Mouse (Mus musculus): ENCODE measurements at regions not wholly inside any gene's neighbourhood (a gene's known extent, or its start where the extent isn't known, plus 50 kb on each side); places are given as distances from the start of the nearest gene placed in this dataset.

- Histone ChIP-seq H3K27ac (ENCODE audit: low read length) (no peak overlapping the region), H3K4me2 (replicated peaks; ENCODE audit: low read depth, low read length) (no peak overlapping the region), H3K27me3 (ENCODE audit: insufficient read depth, low read length) (no peaks in the 10 kb centered on the region), H3K9me3 (ENCODE audit: low read length) (no peaks in the 10 kb centered on the region), H3K4me3 (ENCODE audit: low read length) (no peak overlapping the region), H3K4me1 (ENCODE audit: insufficient read depth, low read length) (no peaks in the 10 kb centered on the region), H3K9ac (replicated peaks; ENCODE audit: low read length) (no peak overlapping the region), H3K36me3 (ENCODE audit: insufficient read depth, low read length) (no peaks in the 10 kb centered on the region)
- 61% methylated on average over 10 of the region's 10 CpGs for WGBS
- ATAC-seq (ENCODE audit: low FRiP score, low TSS enrichment), result peak; percentile 39
Measured at GRCm38 (mm10) chr7:118042914-118043313, 73.1 kb downstream of the Rps15a start.

GRCm38 (mm10) chr7:118039862-118040261 lies 76.1 kb downstream of the Rps15a start:
- 55% methylated on average over 4 of the region's 4 CpGs for WGBS
- Histone ChIP-seq H3K9ac (replicated peaks; ENCODE audit: low read length) (no peak overlapping the region), H3K4me1 (ENCODE audit: insufficient read depth, low read length) (no peaks in the 10 kb centered on the region), H3K36me3 (ENCODE audit: insufficient read depth, low read length) (no peaks in the 10 kb centered on the region), H3K27me3 (ENCODE audit: insufficient read depth, low read length) (no peaks in the 10 kb centered on the region), H3K27ac (ENCODE audit: low read length) (no peak overlapping the region), H3K9me3 (ENCODE audit: low read length) (no peaks in the 10 kb centered on the region), H3K4me3 (ENCODE audit: low read length) (no peak overlapping the region), H3K4me2 (replicated peaks; ENCODE audit: low read depth, low read length) (no peak overlapping the region)
- no peak for ATAC-seq (ENCODE audit: low FRiP score, low TSS enrichment)

GRCm38 (mm10) chr7:118037062-118037461 lies 78.9 kb downstream of the Rps15a start:
- H3K9ac ChIP-seq (replicated peaks; ENCODE audit: low read length), result no peak overlapping the region
- no peak for ATAC-seq (ENCODE audit: low FRiP score, low TSS enrichment)
- H3K27ac ChIP-seq (ENCODE audit: low read length), result no peak overlapping the region
- WGBS, result 52% methylated on average over 3 of the region's 3 CpGs
- H3K36me3 ChIP-seq (ENCODE audit: insufficient read depth, low read length), result no peaks in the 10 kb centered on the region
- H3K9me3 ChIP-seq (ENCODE audit: low read length), result no peaks in the 10 kb centered on the region
- no peaks in the 10 kb centered on the region for H3K4me1 ChIP-seq (ENCODE audit: insufficient read depth, low read length)
- no peaks in the 10 kb centered on the region for H3K27me3 ChIP-seq (ENCODE audit: insufficient read depth, low read length)
- no peak overlapping the region for H3K4me2 ChIP-seq (replicated peaks; ENCODE audit: low read depth, low read length)
- H3K4me3 ChIP-seq (ENCODE audit: low read length), result no peak overlapping the region

DNA sequence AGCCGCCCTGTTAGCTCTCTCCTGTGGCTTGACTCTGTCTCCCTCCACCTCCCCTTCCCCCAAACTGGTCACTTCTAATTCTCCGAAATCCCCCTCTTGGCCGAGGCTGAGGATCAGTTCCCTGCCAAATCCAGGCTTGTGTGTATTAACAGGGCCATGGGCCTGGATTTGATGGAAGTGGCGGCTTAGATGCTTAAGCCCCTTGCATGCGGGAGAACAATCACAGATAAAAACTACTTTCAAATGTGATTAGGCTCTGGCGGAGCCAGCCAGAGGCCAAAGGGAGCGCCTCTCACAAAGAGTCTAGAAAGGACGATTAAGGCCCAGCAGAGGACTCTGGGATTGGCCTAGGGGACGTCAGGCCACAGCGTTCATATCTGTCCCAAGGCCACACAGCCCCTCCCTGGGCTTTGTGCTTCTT lies 89.9 kb downstream of the Rps15a start:
- Histone ChIP-seq H3K4me2 (replicated peaks; ENCODE audit: low read depth, low read length) (no peak overlapping the region), H3K9ac (replicated peaks; ENCODE audit: low read length) (no peak overlapping the region), H3K27ac (ENCODE audit: low read length) (no peak overlapping the region), H3K4me3 (ENCODE audit: low read length) (no peak overlapping the region), H3K27me3 (ENCODE audit: insufficient read depth, low read length) (no peaks in the 10 kb centered on the region), H3K9me3 (ENCODE audit: low read length) (no peaks in the 10 kb centered on the region), H3K4me1 (ENCODE audit: insufficient read depth, low read length) (no peaks in the 10 kb centered on the region), H3K36me3 (ENCODE audit: insufficient read depth, low read length) (no peaks in the 10 kb centered on the region)
- ATAC-seq (ENCODE audit: low FRiP score, low TSS enrichment), result no peak
- 40% methylated on average over 10 of the region's 10 CpGs for WGBS

- Histone ChIP-seq H3K27ac (ENCODE audit: low read length) (no peak overlapping the region), H3K4me3 (ENCODE audit: low read length) (no peak overlapping the region), H3K4me1 (ENCODE audit: insufficient read depth, low read length) (no peaks in the 10 kb centered on the region), H3K4me2 (replicated peaks; ENCODE audit: low read depth, low read length) (no peak overlapping the region), H3K36me3 (ENCODE audit: insufficient read depth, low read length) (no peaks in the 10 kb centered on the region), H3K9ac (replicated peaks; ENCODE audit: low read length) (no peak overlapping the region), H3K27me3 (ENCODE audit: insufficient read depth, low read length) (no peaks in the 10 kb centered on the region), H3K9me3 (ENCODE audit: low read length) (no peaks in the 10 kb centered on the region)
- ATAC-seq (ENCODE audit: low FRiP score, low TSS enrichment), result no peak
- WGBS, result 81% methylated on average over 7 of the region's 7 CpGs
Measured at GRCm38 (mm10) chr7:118004620-118005019, 111.4 kb downstream of the Rps15a start.

DNA sequence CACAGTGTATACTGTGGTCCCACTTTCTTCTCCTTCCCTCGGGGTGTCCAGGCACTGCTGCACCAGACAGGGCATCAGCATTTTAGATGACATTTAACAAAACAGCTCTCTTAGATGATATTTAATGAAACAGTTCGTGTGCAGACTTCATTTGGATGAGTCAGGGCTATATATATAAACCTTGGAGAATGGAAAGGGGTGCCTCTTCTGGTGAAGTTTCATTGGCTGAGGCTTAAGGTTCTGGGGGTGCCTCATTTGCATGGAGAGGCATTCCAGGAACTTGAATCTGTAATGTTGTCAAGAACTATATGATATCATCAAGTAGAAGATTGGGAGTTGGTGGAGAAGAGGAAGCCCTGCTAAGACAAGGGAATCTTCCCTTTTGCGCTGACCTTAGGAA lies 114.1 kb downstream of the Rps15a start:
- no peaks in the 10 kb centered on the region for H3K36me3 ChIP-seq (ENCODE audit: insufficient read depth, low read length)
- WGBS, result 68% methylated on average over 3 of the region's 3 CpGs
- H3K4me2 ChIP-seq (replicated peaks; ENCODE audit: low read depth, low read length), result no peak overlapping the region
- H3K9me3 ChIP-seq (ENCODE audit: low read length), result no peaks in the 10 kb centered on the region
- H3K9ac ChIP-seq (replicated peaks; ENCODE audit: low read length), result no peak overlapping the region
- no peak for ATAC-seq (ENCODE audit: low FRiP score, low TSS enrichment)
- H3K27ac ChIP-seq (ENCODE audit: low read length), result no peak overlapping the region
- no peak overlapping the region for H3K4me3 ChIP-seq (ENCODE audit: low read length)
- H3K4me1 ChIP-seq (ENCODE audit: insufficient read depth, low read length), result no peaks in the 10 kb centered on the region
- no peaks in the 10 kb centered on the region for H3K27me3 ChIP-seq (ENCODE audit: insufficient read depth, low read length)

- no peaks in the 10 kb centered on the region for H3K4me1 ChIP-seq (ENCODE audit: insufficient read depth, low read length)
- no peak for ATAC-seq (ENCODE audit: low FRiP score, low TSS enrichment)
- H3K9me3 ChIP-seq (ENCODE audit: low read length), result no peaks in the 10 kb centered on the region
- no peak overlapping the region for H3K27ac ChIP-seq (ENCODE audit: low read length)
- H3K27me3 ChIP-seq (ENCODE audit: insufficient read depth, low read length), result no peaks in the 10 kb centered on the region
- H3K9ac ChIP-seq (replicated peaks; ENCODE audit: low read length), result no peak overlapping the region
- no peaks in the 10 kb centered on the region for H3K36me3 ChIP-seq (ENCODE audit: insufficient read depth, low read length)
- no peak overlapping the region for H3K4me2 ChIP-seq (replicated peaks; ENCODE audit: low read depth, low read length)
- WGBS, result 5% methylated on average over 4 of the region's 4 CpGs
- no peak overlapping the region for H3K4me3 ChIP-seq (ENCODE audit: low read length)
Measured at GRCm38 (mm10) chr7:118001121-118001520, 114.9 kb downstream of the Rps15a start.

DNA sequence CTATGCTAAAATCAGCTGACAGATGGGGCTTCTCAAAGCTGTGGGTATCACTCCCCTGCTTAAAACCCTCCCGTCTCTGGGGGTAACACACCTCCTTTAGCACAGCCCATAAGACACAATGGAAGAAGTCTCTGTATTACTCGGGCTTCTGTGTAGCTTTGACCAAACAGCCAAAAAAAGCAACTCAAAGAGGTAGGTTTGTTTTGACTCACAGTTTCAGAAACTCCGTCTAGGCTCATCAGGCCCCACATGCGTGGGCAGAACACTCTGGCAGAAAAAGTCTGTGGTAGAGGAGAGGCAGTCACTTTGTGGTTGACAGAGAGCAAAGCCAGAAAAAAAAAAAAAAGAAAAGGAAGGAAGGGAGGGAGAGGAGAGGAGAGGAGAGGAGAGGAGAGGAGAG lies 133.8 kb downstream of the Rps15a start:
- Histone ChIP-seq H3K27me3 (ENCODE audit: insufficient read depth, low read length) (no peaks in the 10 kb centered on the region), H3K27ac (ENCODE audit: low read length) (no peak overlapping the region), H3K9me3 (ENCODE audit: low read length) (no peaks in the 10 kb centered on the region), H3K36me3 (ENCODE audit: insufficient read depth, low read length) (no peaks in the 10 kb centered on the region), H3K9ac (replicated peaks; ENCODE audit: low read length) (no peak overlapping the region), H3K4me1 (ENCODE audit: insufficient read depth, low read length) (no peaks in the 10 kb centered on the region), H3K4me2 (replicated peaks; ENCODE audit: low read depth, low read length) (no peak overlapping the region), H3K4me3 (ENCODE audit: low read length) (no peak overlapping the region)
- ATAC-seq (ENCODE audit: low FRiP score, low TSS enrichment), result no peak
- WGBS, result 85% methylated on average over 4 of the region's 4 CpGs

DNA sequence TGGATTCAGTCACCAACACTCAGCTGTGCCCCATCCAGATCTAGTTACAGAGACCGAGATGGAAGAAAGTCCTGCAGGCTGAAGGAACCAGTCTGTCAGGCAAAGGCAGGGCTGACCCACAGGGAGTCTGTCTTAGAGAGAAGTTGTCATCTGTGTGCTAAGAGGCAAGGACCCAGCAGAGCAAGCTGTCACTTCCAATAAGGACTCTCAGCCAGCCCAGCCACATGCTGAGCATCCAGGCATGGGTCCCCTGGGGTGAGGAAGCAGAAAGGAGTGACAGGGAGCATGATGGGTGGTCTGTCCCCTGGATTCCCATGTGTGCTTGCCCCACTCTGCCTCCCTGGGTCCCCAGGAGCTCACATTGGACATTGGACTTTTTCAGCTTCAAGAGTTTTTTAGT lies 144.8 kb downstream of the Rps15a start:
- H3K36me3 ChIP-seq (ENCODE audit: insufficient read depth, low read length), result no peaks in the 10 kb centered on the region
- no peaks in the 10 kb centered on the region for H3K9me3 ChIP-seq (ENCODE audit: low read length)
- ATAC-seq (ENCODE audit: low FRiP score, low TSS enrichment), result no peak
- no peak overlapping the region for H3K27ac ChIP-seq (ENCODE audit: low read length)
- H3K4me2 ChIP-seq (replicated peaks; ENCODE audit: low read depth, low read length), result no peak overlapping the region
- H3K4me1 ChIP-seq (ENCODE audit: insufficient read depth, low read length), result no peaks in the 10 kb centered on the region
- no peaks in the 10 kb centered on the region for H3K27me3 ChIP-seq (ENCODE audit: insufficient read depth, low read length)
- 39% methylated on average over 1 of the region's 1 CpGs for WGBS
- no peak overlapping the region for H3K4me3 ChIP-seq (ENCODE audit: low read length)
- no peak overlapping the region for H3K9ac ChIP-seq (replicated peaks; ENCODE audit: low read length)

GRCm38 (mm10) chr7:117943435-117943834 lies 172.6 kb downstream of the Rps15a start:
- no peaks in the 10 kb centered on the region for H3K36me3 ChIP-seq (ENCODE audit: insufficient read depth, low read length)
- ATAC-seq (ENCODE audit: low FRiP score, low TSS enrichment), result no peak
- no peak overlapping the region for H3K9ac ChIP-seq (replicated peaks; ENCODE audit: low read length)
- H3K27me3 ChIP-seq (ENCODE audit: insufficient read depth, low read length), result no peaks in the 10 kb centered on the region
- H3K4me1 ChIP-seq (ENCODE audit: insufficient read depth, low read length), result no peaks in the 10 kb centered on the region
- H3K9me3 ChIP-seq (ENCODE audit: low read length), result no peaks in the 10 kb centered on the region
- no peak overlapping the region for H3K27ac ChIP-seq (ENCODE audit: low read length)
- H3K4me3 ChIP-seq (ENCODE audit: low read length), result no peak overlapping the region
- 85% methylated on average over 3 of the region's 3 CpGs for WGBS
- H3K4me2 ChIP-seq (replicated peaks; ENCODE audit: low read depth, low read length), result no peak overlapping the region

GRCm38 (mm10) chr7:117939618-117940017 lies 176.4 kb downstream of the Rps15a start:
- no peaks in the 10 kb centered on the region for H3K36me3 ChIP-seq (ENCODE audit: insufficient read depth, low read length)
- ATAC-seq (ENCODE audit: low FRiP score, low TSS enrichment), result no peak
- no peaks in the 10 kb centered on the region for H3K27me3 ChIP-seq (ENCODE audit: insufficient read depth, low read length)
- H3K4me1 ChIP-seq (ENCODE audit: insufficient read depth, low read length), result no peaks in the 10 kb centered on the region
- no peaks in the 10 kb centered on the region for H3K9me3 ChIP-seq (ENCODE audit: low read length)
- no peak overlapping the region for H3K27ac ChIP-seq (ENCODE audit: low read length)
- H3K9ac ChIP-seq (replicated peaks; ENCODE audit: low read length), result no peak overlapping the region
- 77% methylated on average over 7 of the region's 7 CpGs for WGBS
- H3K4me2 ChIP-seq (replicated peaks; ENCODE audit: low read depth, low read length), result no peak overlapping the region
- no peak overlapping the region for H3K4me3 ChIP-seq (ENCODE audit: low read length)

All from kidney, embryonic 16.5 days (tissue).